In genomic region chr19:5095887-5096474, GRCm38 (mm10) we compare ENCODE assay signal across 9 mouse cellular contexts. TPM values are rescaled to one million over a fixed set of nuclear protein-coding genes. Genes with fewer than 3 reads are reported as not detected.
DNase-seq lines count a peak whose midpoint lies in the region; ATAC-seq lines count a peak whose summit lies in the region.
"Had no signal": no experiment of that assay in that cellular context is flagged by ENCODE, and none has a peak within 500 bp of the region (broad histone marks: within the 10 kb centered on the region; RNA-seq: fewer than 3 reads in every experiment).

No protein-coding gene starts in this region.

- H3K27ac ChIP-seq in hindbrain, embryonic 10.5 days: peak overlapping the region; percentile 94
- H3K27ac ChIP-seq in limb, embryonic 13.5 days: no peak overlapping the region
- H3K27ac ChIP-seq in stomach, embryonic 14.5 days (ENCODE audit: low read length): no peak overlapping the region

- WGBS in hindbrain, embryonic 10.5 days: 9% methylated on average over 9 of the region's 9 CpGs
- WGBS in limb, embryonic 13.5 days: 7% methylated on average over 9 of the region's 9 CpGs
- 12% methylated on average over 8 of the region's 9 CpGs for WGBS in stomach, embryonic 14.5 days

- peaks cover 33% of the 10 kb centered on the region for H3K27me3 ChIP-seq in megakaryocyte, embryonic 14.5 days (replicated peaks)
- H3K27me3 ChIP-seq in hindbrain, embryonic 10.5 days (ENCODE audit: insufficient read depth, poor library complexity, severe bottlenecking): peaks cover 12% of the 10 kb centered on the region; the same call in 1 of the 2 replicates
- no peaks in the 10 kb centered on the region for H3K27me3 ChIP-seq in limb, embryonic 13.5 days
- H3K27me3 ChIP-seq in stomach, embryonic 14.5 days (ENCODE audit: control insufficient read depth, insufficient read depth, low read length): no peaks in the 10 kb centered on the region

- peak overlapping the region; percentile 19 for H3K4me3 ChIP-seq in megakaryocyte, embryonic 14.5 days (replicated peaks)
- H3K4me3 ChIP-seq in hindbrain, embryonic 10.5 days: peak overlapping the region; percentile 71
- H3K4me3 ChIP-seq in limb, embryonic 13.5 days: 0 out of 2 replicates have a peak overlapping the region, but pooled peaks have one; percentile 1
- no peak overlapping the region for H3K4me3 ChIP-seq in stomach, embryonic 14.5 days (ENCODE audit: low read depth, low read length)

- ATAC-seq in megakaryocyte, adult 5-6 weeks (ENCODE audit: poor library complexity, severe bottlenecking): no peak
- no peak for ATAC-seq in limb, embryonic 13.5 days (ENCODE audit: low FRiP score, low read depth)
- ATAC-seq in stomach, embryonic 14.5 days (ENCODE audit: insufficient number of reproducible peaks, insufficient read depth, low FRiP score, low read depth): no peak
- no peak for ATAC-seq in inflammation-experienced regulatory T-cells, adult 6 months

- H3K36me3 ChIP-seq in megakaryocyte, embryonic 14.5 days (replicated peaks; ENCODE audit: low read length): peaks cover 53% of the 10 kb centered on the region
- H3K36me3 ChIP-seq in hindbrain, embryonic 10.5 days: peaks cover 45% of the 10 kb centered on the region
- H3K36me3 ChIP-seq in limb, embryonic 13.5 days: peaks cover 46% of the 10 kb centered on the region
- H3K36me3 ChIP-seq in stomach, embryonic 14.5 days (ENCODE audit: control insufficient read depth, insufficient read depth, low read length): peaks cover 40% of the 10 kb centered on the region

- H3K9ac ChIP-seq in limb, embryonic 13.5 days: no peak overlapping the region
- H3K9ac ChIP-seq in stomach, embryonic 14.5 days (replicated peaks; ENCODE audit: low read depth, low read length): no peak overlapping the region

- peak; percentile 41 for DNase-seq in hindbrain, embryonic 10.5 days (ENCODE audit: low spot score)
- no peak for DNase-seq in urinary bladder, postnatal 4 days (ENCODE audit: low spot score in 2 of 2)
- no peak for DNase-seq in right cerebral cortex, postnatal 4 days
- DNase-seq: lung, postnatal 36 days had no signal

- peaks cover 74% of the 10 kb centered on the region for H3K4me1 ChIP-seq in megakaryocyte, embryonic 14.5 days
- peaks cover 70% of the 10 kb centered on the region for H3K4me1 ChIP-seq in hindbrain, embryonic 10.5 days (replicated peaks)
- peaks cover 56% of the 10 kb centered on the region for H3K4me1 ChIP-seq in limb, embryonic 13.5 days
- H3K4me1 ChIP-seq in stomach, embryonic 14.5 days (ENCODE audit: control insufficient read depth, insufficient read depth, low read length): peaks cover 27% of the 10 kb centered on the region

- H3K9me3 ChIP-seq in megakaryocyte, embryonic 14.5 days: no peaks in the 10 kb centered on the region
- H3K9me3 ChIP-seq in hindbrain, embryonic 10.5 days: no peaks in the 10 kb centered on the region
- no peaks in the 10 kb centered on the region for H3K9me3 ChIP-seq in limb, embryonic 13.5 days
- no peaks in the 10 kb centered on the region for H3K9me3 ChIP-seq in stomach, embryonic 14.5 days (ENCODE audit: control insufficient read depth, low read depth, low read length)

- peak overlapping the region; percentile 98 for H3K4me2 ChIP-seq in limb, embryonic 13.5 days (replicated peaks)
- H3K4me2 ChIP-seq in stomach, embryonic 14.5 days (replicated peaks; ENCODE audit: low read depth, low read length): 0 out of 2 replicates have a peak overlapping the region, but pooled peaks have one; percentile 98

RNA-seq across cellular contexts. Expression of gene Cnih2, which starts 2.3 kb away (rescaled TPM):
- 4.9 and 13.6 TPM in 2 replicates for polyA plus RNA-seq in megakaryocyte, embryonic 14.5 days (2012; ENCODE audit: insufficient read depth, low replicate concordance)
- total RNA-seq in megakaryocyte, adult 5-6 weeks (2015): not detected in 2 replicates
- not detected in 2 replicates for total RNA-seq in megakaryocyte, adult 5-6 weeks (2017)
- polyA plus RNA-seq in hindbrain, embryonic 10.5 days (2016; fragmentation: Nextera tagmentation; extraction: Ambion mirVana): 42.1 and 115 TPM in 2 replicates
- 34.5 and 35.2 TPM in 2 replicates for polyA plus RNA-seq in limb, embryonic 13.5 days (2015; fragmentation: Nextera tagmentation; extraction: Ambion mirVana)
- 25.8 and 27.3 TPM in 2 replicates for polyA plus RNA-seq in stomach, embryonic 14.5 days (2014; fragmentation: Nextera tagmentation; extraction: Ambion mirVana)
- under 1 TPM in 2 of 3 experiments, not detected in 1; 0.50 to 0.59 TPM for polyA plus RNA-seq in inflammation-experienced regulatory T-cells, adult 6 months (2017; shearing (Covaris generic))

RNA-seq across cellular contexts. Expression of gene Yif1a, which starts 7.6 kb away (rescaled TPM):
- polyA plus RNA-seq in megakaryocyte, embryonic 14.5 days (2012; ENCODE audit: insufficient read depth, low replicate concordance): 24.4 and 25.6 TPM in 2 replicates
- total RNA-seq in megakaryocyte, adult 5-6 weeks (2015): 30.6 and 33.4 TPM in 2 replicates
- 8.5 and 14.1 TPM in 2 replicates for total RNA-seq in megakaryocyte, adult 5-6 weeks (2017)
- polyA plus RNA-seq in hindbrain, embryonic 10.5 days (2016; fragmentation: Nextera tagmentation; extraction: Ambion mirVana): 87.1 and 92.0 TPM in 2 replicates
- 88.5 and 94.5 TPM in 2 replicates for polyA plus RNA-seq in limb, embryonic 13.5 days (2015; fragmentation: Nextera tagmentation; extraction: Ambion mirVana)
- polyA plus RNA-seq in stomach, embryonic 14.5 days (2014; fragmentation: Nextera tagmentation; extraction: Ambion mirVana): 112 and 117 TPM in 2 replicates
- polyA plus RNA-seq in inflammation-experienced regulatory T-cells, adult 6 months (2017; shearing (Covaris generic)): 10 to 100 TPM; 45.7 to 65.4 (median 46.2) TPM

RNA-seq across cellular contexts. Expression of gene Tmem151a, which starts 10.7 kb away (rescaled TPM):
- polyA plus RNA-seq in megakaryocyte, embryonic 14.5 days (2012; ENCODE audit: insufficient read depth, low replicate concordance): 0.32 TPM in 1 of 2 replicates, not detected in the other
- total RNA-seq in megakaryocyte, adult 5-6 weeks (2015): not detected in 2 replicates
- total RNA-seq in megakaryocyte, adult 5-6 weeks (2017): not detected in 2 replicates
- polyA plus RNA-seq in hindbrain, embryonic 10.5 days (2016; fragmentation: Nextera tagmentation; extraction: Ambion mirVana): 1.5 and 1.8 TPM in 2 replicates
- polyA plus RNA-seq in limb, embryonic 13.5 days (2015; fragmentation: Nextera tagmentation; extraction: Ambion mirVana): 2.7 TPM in 2 replicates
- polyA plus RNA-seq in stomach, embryonic 14.5 days (2014; fragmentation: Nextera tagmentation; extraction: Ambion mirVana): 6.4 and 7.7 TPM in 2 replicates
- polyA plus RNA-seq in inflammation-experienced regulatory T-cells, adult 6 months (2017; shearing (Covaris generic)): not detected

RNA-seq across cellular contexts. Expression of gene Rab1b, which starts 10.9 kb away (rescaled TPM):
- polyA plus RNA-seq in megakaryocyte, embryonic 14.5 days (2012; ENCODE audit: insufficient read depth, low replicate concordance): 445 and 649 TPM in 2 replicates
- total RNA-seq in megakaryocyte, adult 5-6 weeks (2015): 67.7 and 77.3 TPM in 2 replicates
- 120 and 127 TPM in 2 replicates for total RNA-seq in megakaryocyte, adult 5-6 weeks (2017)
- 270 and 303 TPM in 2 replicates for polyA plus RNA-seq in hindbrain, embryonic 10.5 days (2016; fragmentation: Nextera tagmentation; extraction: Ambion mirVana)
- polyA plus RNA-seq in limb, embryonic 13.5 days (2015; fragmentation: Nextera tagmentation; extraction: Ambion mirVana): 248 and 251 TPM in 2 replicates
- 253 TPM in 2 replicates for polyA plus RNA-seq in stomach, embryonic 14.5 days (2014; fragmentation: Nextera tagmentation; extraction: Ambion mirVana)
- polyA plus RNA-seq in inflammation-experienced regulatory T-cells, adult 6 months (2017; shearing (Covaris generic)): 100 to 1,000 TPM in 2 of 3 experiments, 10 to 100 TPM in 1; 83.1 to 152 (median 102) TPM

RNA-seq across cellular contexts. Expression of gene Klc2, which starts 22.4 kb away (rescaled TPM):
- 12.7 and 17.2 TPM in 2 replicates for polyA plus RNA-seq in megakaryocyte, embryonic 14.5 days (2012; ENCODE audit: insufficient read depth, low replicate concordance)
- total RNA-seq in megakaryocyte, adult 5-6 weeks (2015): 2.1 and 3.2 TPM in 2 replicates
- 2.1 and 4.6 TPM in 2 replicates for total RNA-seq in megakaryocyte, adult 5-6 weeks (2017)
- polyA plus RNA-seq in hindbrain, embryonic 10.5 days (2016; fragmentation: Nextera tagmentation; extraction: Ambion mirVana): 35.5 and 45.8 TPM in 2 replicates
- 23.6 and 29.0 TPM in 2 replicates for polyA plus RNA-seq in limb, embryonic 13.5 days (2015; fragmentation: Nextera tagmentation; extraction: Ambion mirVana)
- 15.7 and 15.9 TPM in 2 replicates for polyA plus RNA-seq in stomach, embryonic 14.5 days (2014; fragmentation: Nextera tagmentation; extraction: Ambion mirVana)
- polyA plus RNA-seq in inflammation-experienced regulatory T-cells, adult 6 months (2017; shearing (Covaris generic)): 1 to 10 TPM; 4.4 to 5.0 (median 4.7) TPM
